Mouse (Mus musculus): Measurements from ENCODE around the gene Lrrc20.
"Not testable (repeated sequence)": the region's sequence is repeated elsewhere in the genome, so short reads cannot be mapped to it uniquely, and the experiment has no call there.

Gene Lrrc20

DNA sequence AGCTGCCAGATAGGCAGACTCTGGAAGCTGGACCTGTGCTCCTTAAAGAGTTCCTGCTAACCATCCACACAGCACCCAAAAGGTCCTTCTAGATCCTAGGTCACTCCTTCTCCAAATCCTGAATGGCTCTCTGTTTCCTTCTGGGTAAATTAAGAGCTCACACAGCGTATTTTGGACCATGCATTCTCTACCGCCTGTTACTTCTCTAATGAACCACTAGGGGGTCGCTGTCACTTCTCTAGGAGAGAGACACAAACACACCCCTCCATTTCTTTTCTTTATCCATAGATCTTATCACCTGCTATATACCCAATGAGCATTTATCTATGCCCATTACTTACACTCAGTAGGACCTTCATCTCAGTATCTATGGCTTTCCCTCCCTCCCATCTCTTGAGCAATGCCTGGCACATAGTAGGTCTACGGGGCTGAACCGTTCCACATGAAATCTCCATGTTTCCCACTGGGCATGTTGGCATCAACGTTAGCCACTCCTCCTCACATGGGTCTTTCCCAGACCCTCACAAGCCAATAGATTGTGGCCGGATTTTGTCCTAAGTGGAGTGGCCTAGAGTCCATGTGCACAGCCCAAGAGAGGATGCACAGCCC, 111.7 kb downstream of the Lrrc20 start:
- DNase-seq = no peak

DNA sequence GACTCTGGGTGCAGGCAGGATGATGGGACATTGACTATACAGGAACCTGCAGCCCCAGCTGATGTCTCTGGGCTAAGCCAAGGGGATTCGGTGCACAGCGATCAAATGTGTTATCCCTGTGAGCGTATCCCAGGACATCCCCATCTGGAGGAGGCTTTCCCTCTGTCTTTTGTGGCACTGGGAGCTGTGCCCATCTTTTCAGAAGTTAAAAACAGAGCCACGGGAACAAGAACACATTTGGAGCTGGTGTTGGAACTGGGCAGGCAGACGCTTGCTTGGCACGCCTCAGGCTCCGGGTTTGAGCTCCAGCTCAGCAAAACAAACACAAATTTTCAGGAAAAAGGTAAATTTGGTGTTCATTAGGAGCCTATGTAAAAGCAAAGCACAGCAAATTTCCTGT, 122.4 kb downstream of the Lrrc20 start:
- DNase-seq = no peak

DNA sequence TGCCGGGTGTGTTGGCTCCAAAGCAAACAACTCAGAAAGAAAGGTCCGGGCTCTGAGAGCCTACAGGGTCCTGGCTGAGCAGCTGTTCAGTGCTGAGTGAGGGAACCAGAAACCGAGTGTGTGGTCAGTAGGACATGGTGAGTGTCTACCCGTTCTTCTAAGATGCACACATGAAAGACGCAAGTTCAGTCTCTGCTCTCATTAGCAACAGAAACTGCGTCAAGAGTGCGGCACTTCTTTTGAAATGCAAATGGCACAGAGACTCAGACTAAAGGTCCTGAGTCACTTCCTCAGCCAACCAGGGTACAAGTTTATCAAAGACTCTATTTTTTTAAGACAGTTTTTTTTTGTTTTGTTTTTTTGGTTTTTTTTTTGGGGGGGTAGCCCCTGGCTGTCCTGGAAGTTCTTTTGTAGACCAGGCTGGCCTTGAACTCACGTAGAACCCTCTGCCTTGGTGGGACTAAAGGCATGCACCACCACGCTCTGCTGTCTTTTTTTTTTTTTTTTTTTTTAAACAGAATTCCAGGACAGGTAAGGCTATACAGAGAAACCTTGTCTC, 124.0 kb downstream of the Lrrc20 start:
- no peak for DNase-seq

- peak; percentile 84 for DNase-seq
Observed at GRCm38 (mm10) chr10:61602283-61603033, 126.9 kb downstream of the Lrrc20 start.

GRCm38 (mm10) chr10:61604376-61605065, 128.9 kb downstream of the Lrrc20 start:
- no peak for DNase-seq

DNA sequence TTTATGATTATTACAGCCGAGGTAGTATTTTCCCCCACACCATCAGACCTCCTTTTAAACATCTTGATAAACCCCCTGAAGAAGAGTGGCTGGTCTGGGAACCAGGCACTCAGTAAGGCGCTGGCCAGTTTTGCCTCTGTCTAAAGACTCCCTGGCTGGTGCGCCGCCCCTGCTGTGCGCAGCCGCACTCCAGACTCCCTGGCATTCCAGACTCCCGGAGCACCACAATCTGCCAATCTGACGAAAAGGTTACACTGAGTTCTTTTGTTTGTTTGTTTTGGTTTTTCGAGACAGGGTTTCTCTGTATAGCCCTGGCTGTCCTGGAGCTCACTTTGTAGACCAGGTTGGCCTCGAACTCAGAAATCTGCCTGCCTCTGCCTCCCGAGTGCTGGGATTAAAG, 129.8 kb downstream of the Lrrc20 start:
- DNase-seq = not testable (repeated sequence)

DNA sequence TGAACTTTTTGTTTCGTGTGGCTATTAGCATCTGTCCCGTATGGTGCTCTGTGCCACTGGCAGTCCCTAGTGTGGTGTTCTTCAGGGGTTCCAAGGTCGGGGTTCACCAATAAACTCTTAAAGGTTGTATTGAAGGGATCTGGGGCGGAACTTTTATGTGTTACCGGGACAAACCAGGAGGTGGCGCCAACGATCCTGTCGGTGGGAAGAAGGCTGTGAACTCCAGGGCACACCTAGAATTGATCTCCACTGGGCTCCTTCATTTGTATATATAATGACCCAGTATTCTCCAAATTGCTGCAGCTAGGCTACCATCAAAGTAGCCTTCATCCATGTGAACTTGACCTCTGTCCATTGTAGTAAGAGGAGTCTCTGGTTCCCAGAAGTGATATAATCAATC, 130.2 kb downstream of the Lrrc20 start:
- DNase-seq = peak; percentile 76

GRCm38 (mm10) chr10:61608233-61608632, 132.6 kb downstream of the Lrrc20 start:
- no peak for DNase-seq

DNA sequence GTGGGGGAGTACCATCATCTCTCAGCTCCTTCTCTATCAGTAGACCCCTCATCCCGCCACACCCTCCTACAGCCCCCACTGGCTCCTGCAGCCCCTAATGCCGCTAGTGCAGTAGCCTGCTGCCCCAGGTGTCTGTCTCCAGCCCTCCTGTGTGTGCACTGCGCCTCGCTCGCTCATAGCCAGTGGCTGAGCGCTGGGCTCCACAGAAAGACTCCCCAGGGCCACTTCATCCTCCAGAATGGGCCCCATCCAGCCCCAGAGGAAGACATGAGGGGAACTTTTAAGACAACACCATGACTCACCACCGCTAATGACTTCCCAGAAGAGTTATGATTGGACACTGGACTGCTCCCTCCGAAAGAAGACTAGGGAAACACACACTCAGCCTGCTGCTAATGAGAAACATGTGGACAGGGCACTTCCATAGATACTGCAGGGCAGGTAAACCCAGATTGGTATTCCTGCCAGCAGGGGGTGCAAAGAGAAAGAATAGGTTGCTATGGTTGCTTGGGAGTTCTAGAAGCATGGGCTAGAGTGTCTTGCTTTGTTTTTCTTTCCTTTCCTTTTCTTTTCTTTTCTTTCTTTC, 135.1 kb downstream of the Lrrc20 start:
- DNase-seq = peak; percentile 65

DNA sequence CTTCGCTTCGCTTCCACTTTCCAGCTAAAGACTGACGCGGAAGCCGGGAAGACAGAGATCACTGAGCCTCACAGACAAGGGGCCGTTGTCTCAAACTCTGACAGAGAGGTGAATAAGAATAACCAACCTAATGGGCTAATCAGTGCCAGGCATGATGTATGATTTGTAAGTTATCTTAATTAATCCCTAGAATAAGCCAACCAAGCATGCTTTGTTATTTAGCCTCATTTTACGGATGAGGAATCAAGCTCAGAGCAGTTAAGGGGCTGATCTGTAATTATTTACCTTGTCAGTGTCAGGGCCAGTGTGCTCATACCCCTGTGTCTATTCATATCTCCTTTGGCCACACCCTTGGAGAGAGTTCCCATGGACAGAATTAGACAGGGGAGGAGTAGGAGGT, 138.7 kb downstream of the Lrrc20 start:
- DNase-seq = no peak

- DNase-seq = no peak
Observed at GRCm38 (mm10) chr10:61618528-61618927, 142.9 kb downstream of the Lrrc20 start.

DNA sequence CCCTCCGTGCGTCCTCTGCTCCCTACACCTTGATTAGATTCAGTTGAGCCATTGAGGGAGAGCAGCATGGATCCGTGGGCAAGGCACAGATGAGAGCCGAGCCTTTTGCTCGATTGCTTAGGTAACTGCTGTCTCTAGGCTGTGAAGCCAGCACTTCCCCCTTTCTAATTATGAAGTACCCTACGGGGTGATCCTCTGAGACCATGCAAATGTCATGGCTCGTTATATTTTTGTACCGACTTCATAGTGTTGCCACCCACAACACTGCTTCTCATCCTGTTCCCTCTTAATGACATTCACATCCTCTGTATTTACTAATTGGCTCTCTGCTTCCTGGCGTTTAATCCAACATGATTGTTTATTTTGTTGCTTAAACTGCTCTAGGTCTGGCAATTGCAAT, 146.1 kb downstream of the Lrrc20 start:
- no peak for DNase-seq

- DNase-seq = not testable (repeated sequence)
Observed at GRCm38 (mm10) chr10:61623874-61624273, 148.3 kb downstream of the Lrrc20 start.

- DNase-seq = no peak
Observed at GRCm38 (mm10) chr10:61624771-61625170, 149.2 kb downstream of the Lrrc20 start.

- DNase-seq = peak; percentile 19
Observed at GRCm38 (mm10) chr10:61625381-61626257, 150.0 kb downstream of the Lrrc20 start.

GRCm38 (mm10) chr10:61626551-61626950, 150.9 kb downstream of the Lrrc20 start:
- no peak for DNase-seq

GRCm38 (mm10) chr10:61627195-61627937, 151.8 kb downstream of the Lrrc20 start:
- peak; percentile 35 for DNase-seq

DNA sequence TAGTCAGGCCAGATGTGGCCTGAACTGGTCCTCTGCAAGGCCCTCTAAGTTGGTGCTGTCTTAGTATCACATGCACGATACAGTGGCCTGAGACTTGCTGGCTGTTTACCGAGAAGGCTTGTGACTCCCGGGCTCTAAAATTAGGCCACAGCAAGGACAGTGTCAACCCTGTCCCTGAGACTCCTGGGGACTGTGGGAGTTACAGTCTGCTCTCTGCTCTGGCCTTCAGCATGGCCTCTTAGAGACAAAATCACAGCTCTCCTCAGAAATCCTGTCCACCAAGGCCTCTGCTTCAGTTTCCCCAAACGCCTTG, 152.3 kb downstream of the Lrrc20 start:
- no peak for DNase-seq
